Mouse (Mus musculus) embryonic fibroblast, embryonic 13.5 days (primary cell): Measurements from ENCODE around the gene Zfp688.

Source experiments
- CTCF ChIP-seq: IDR thresholded peaks from 2 replicates; pipeline ENCODE4 v1.5.1; 2011; ENCODE audit warnings: mild to moderate bottlenecking, control low read depth, low read length, moderate library complexity, borderline replicate concordance; ENCODE audit not compliant: insufficient read depth
- POLR2A ChIP-seq: IDR thresholded peaks from 2 replicates; pipeline ENCODE4 v1.6.1; 2011; ENCODE audit warnings: low read depth, mild to moderate bottlenecking, control low read depth, low read length, moderate library complexity

DNA sequence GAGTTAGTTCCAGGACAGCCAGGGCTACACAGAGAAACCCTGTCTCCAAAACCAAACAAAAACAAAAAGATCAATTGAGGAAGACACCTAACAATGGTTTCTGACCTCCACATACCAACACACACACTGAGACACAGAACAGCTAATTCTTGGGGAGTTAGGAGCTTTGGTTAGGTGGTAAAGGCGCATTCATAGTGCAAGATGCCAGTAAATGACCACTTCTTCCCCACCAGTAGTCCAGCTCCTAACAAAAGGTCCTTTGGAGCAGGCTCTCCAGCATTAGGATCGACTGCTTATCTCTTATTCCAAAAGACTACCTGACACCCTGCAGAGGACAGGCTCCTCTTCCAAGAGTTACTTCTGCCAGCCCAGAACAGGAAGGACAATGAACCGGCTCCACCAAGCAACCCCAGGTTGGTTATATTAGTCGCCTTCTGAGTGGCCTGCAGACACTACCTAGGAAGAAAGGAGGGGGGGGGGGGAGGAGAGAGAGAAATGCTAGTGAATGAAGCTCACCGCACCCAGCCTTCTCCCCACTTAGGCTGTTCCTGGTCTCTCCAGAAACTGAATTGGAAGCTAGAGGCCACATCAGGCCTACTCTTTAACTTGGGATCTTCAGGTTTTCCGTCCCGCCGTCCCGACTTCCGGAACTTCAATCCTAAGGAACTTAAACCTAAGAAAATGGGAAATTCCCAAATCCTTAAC, 48.3 kb upstream of the Zfp688 start:
- TF ChIP-seq CTCF: no peak
- peak; percentile 32; the same call in 1 of the 2 replicates for TF ChIP-seq POLR2A
